Mouse (Mus musculus) erythroblast, embryonic 14.5 days (primary cell): ENCODE data around the gene Med9.

Experiments
- GATA1 ChIP-seq: IDR thresholded peaks from 2 replicates; pipeline ENCODE4 v1.6.1; 2012; ENCODE audit warnings: low read length, inconsistent platforms, mixed read lengths
- TAL1 ChIP-seq: IDR thresholded peaks from 3 replicates; pipeline ENCODE4 v1.6.1; 2012; ENCODE audit warnings: low read length, inconsistent platforms, mixed read lengths

GRCm38 (mm10) chr11:59963364-59964162 lies 15.6 kb downstream of the Med9 start:
- no peak for TF ChIP-seq GATA1
- TF ChIP-seq TAL1, result no peak
